Mouse (Mus musculus) embryo, embryonic 11.5 days (tissue): ENCODE measurements around the gene Ank3.

Experiments
- DNase-seq: peaks from one replicate; pipeline ENCODE4 v3.0.0-alpha.2; 2012; ENCODE audit warnings: low read depth, low spot score

The Ank3 gene

GRCm38 (mm10) chr10:69405431-69405830, 6.9 kb downstream of the Ank3 start:
- no peak for DNase-seq

- no peak for DNase-seq
These were observed 16.3 kb downstream of the Ank3 start for GRCm38 (mm10) chr10:69414888-69415287.

- DNase-seq: no peak
These were observed 20.1 kb downstream of the Ank3 start for GRCm38 (mm10) chr10:69418716-69419115.

- DNase-seq: no peak
These were observed 21.7 kb downstream of the Ank3 start for GRCm38 (mm10) chr10:69420306-69420705.

- DNase-seq: no peak
These were observed 25.5 kb downstream of the Ank3 start for GRCm38 (mm10) chr10:69424051-69424450.

- DNase-seq: no peak
These were observed 31.6 kb downstream of the Ank3 start for GRCm38 (mm10) chr10:69430138-69430537.

- DNase-seq: no peak
These were observed 32.5 kb downstream of the Ank3 start for GRCm38 (mm10) chr10:69431101-69431500.

GRCm38 (mm10) chr10:69435213-69435612, 36.6 kb downstream of the Ank3 start:
- no peak for DNase-seq

GRCm38 (mm10) chr10:69439449-69439848, 40.9 kb downstream of the Ank3 start:
- DNase-seq: no peak

GRCm38 (mm10) chr10:69444546-69444945, 46.0 kb downstream of the Ank3 start:
- DNase-seq: no peak

- no peak for DNase-seq
These were observed 47.4 kb downstream of the Ank3 start for GRCm38 (mm10) chr10:69445951-69446350.

- DNase-seq: no peak
These were observed 48.0 kb downstream of the Ank3 start for GRCm38 (mm10) chr10:69446566-69446965.

- DNase-seq: no peak
These were observed 48.7 kb downstream of the Ank3 start for GRCm38 (mm10) chr10:69447308-69447707.

GRCm38 (mm10) chr10:69448174-69448573, 49.6 kb downstream of the Ank3 start:
- DNase-seq: no peak

GRCm38 (mm10) chr10:69451006-69451405, 52.4 kb downstream of the Ank3 start:
- no peak for DNase-seq

- DNase-seq: peak; percentile 46
These were observed 53.8 kb downstream of the Ank3 start for GRCm38 (mm10) chr10:69452180-69452977.

GRCm38 (mm10) chr10:69453531-69453930, 55.0 kb downstream of the Ank3 start:
- DNase-seq: no peak

GRCm38 (mm10) chr10:69454480-69454879, 55.9 kb downstream of the Ank3 start:
- no peak for DNase-seq

- no peak for DNase-seq
These were observed 66.3 kb downstream of the Ank3 start for GRCm38 (mm10) chr10:69464826-69465225.

- peak; percentile 32 for DNase-seq
These were observed 67.1 kb downstream of the Ank3 start for GRCm38 (mm10) chr10:69465558-69466200.

- DNase-seq: no peak
These were observed 67.6 kb downstream of the Ank3 start for GRCm38 (mm10) chr10:69466201-69466585.

GRCm38 (mm10) chr10:69466586-69466985, 68.0 kb downstream of the Ank3 start:
- no peak for DNase-seq

- DNase-seq: no peak
These were observed 68.6 kb downstream of the Ank3 start for GRCm38 (mm10) chr10:69467182-69467581.
